Comparison of ENCODE assay signal across 22 mouse cellular contexts in genomic region chr6:6997226-6997946, GRCm38 (mm10). TPM values are rescaled to one million over a fixed set of nuclear protein-coding genes. Genes with fewer than 3 reads are reported as not detected.
DNase-seq lines count a peak whose midpoint lies in the region; ATAC-seq and TF ChIP-seq lines count a peak whose summit lies in the region.
"Had no signal": no experiment of that assay in that cellular context is flagged by ENCODE, and none has a peak within 500 bp of the region (broad histone marks: within the 10 kb centered on the region; RNA-seq: fewer than 3 reads in every experiment).

No protein-coding gene starts in this region.

- H3K9ac ChIP-seq in liver, adult 2 months (ENCODE audit: low read depth, low read length) = no peak overlapping the region
- H3K9ac ChIP-seq in intestine, embryonic 14.5 days (ENCODE audit: low read length) = no peak overlapping the region
- no peak overlapping the region for H3K9ac ChIP-seq in intestine, embryonic 15.5 days
- no peak overlapping the region for H3K9ac ChIP-seq in intestine, postnatal 0 days (ENCODE audit: low read depth, low read length)
- H3K9ac ChIP-seq: embryonic facial prominence, embryonic 12.5 days; forebrain, embryonic 12.5 days had no signal

- H3K79me2 ChIP-seq in liver, adult 2 months (ENCODE audit: control insufficient read depth, insufficient read depth, low read length) = no peaks in the 10 kb centered on the region

- H3K27me3 ChIP-seq in liver, adult 2 months (ENCODE audit: control insufficient read depth, insufficient read depth, low read length) = no peaks in the 10 kb centered on the region
- H3K27me3 ChIP-seq in intestine, embryonic 14.5 days (replicated peaks; ENCODE audit: control insufficient read depth, insufficient read depth, low read length) = no peaks in the 10 kb centered on the region
- H3K27me3 ChIP-seq in intestine, embryonic 15.5 days (replicated peaks) = no peaks in the 10 kb centered on the region
- H3K27me3 ChIP-seq in intestine, postnatal 0 days (replicated peaks; ENCODE audit: control insufficient read depth, insufficient read depth, low read length) = no peaks in the 10 kb centered on the region
- H3K27me3 ChIP-seq: embryonic facial prominence, embryonic 12.5 days; forebrain, embryonic 12.5 days had no signal

- H3K9me3 ChIP-seq in intestine, embryonic 14.5 days (ENCODE audit: control insufficient read depth, low read length) = no peaks in the 10 kb centered on the region
- no peaks in the 10 kb centered on the region for H3K9me3 ChIP-seq in intestine, embryonic 15.5 days
- no peaks in the 10 kb centered on the region for H3K9me3 ChIP-seq in intestine, postnatal 0 days (ENCODE audit: control insufficient read depth)
- H3K9me3 ChIP-seq: embryonic facial prominence, embryonic 10.5 days; embryonic facial prominence, embryonic 12.5 days; forebrain, embryonic 12.5 days had no signal

- ATAC-seq in intestine, embryonic 14.5 days (replicated peaks; ENCODE audit: low FRiP score, low TSS enrichment, low read depth) = peak; percentile 85
- ATAC-seq in intestine, embryonic 15.5 days = peak; percentile 97
- peak; percentile 97 for ATAC-seq in intestine, postnatal 0 days
- ATAC-seq in megakaryocyte, adult 5-6 weeks (ENCODE audit: poor library complexity, severe bottlenecking) = no peak
- ATAC-seq: activated CD4-positive, CD25-positive, alpha-beta regulatory T cell, adult 4 months; forebrain, embryonic 14.5 days; forebrain, embryonic 16.5 days had no signal

- H3K27ac ChIP-seq in liver, adult 2 months (replicated peaks; ENCODE audit: insufficient read depth, low read depth, low read length) = no peak overlapping the region
- H3K27ac ChIP-seq in intestine, embryonic 14.5 days (ENCODE audit: low read depth) = no peak overlapping the region
- H3K27ac ChIP-seq in intestine, embryonic 15.5 days = no peak overlapping the region
- peak overlapping the region; percentile 11; the same call in 1 of the 2 replicates for H3K27ac ChIP-seq in intestine, postnatal 0 days (ENCODE audit: low read depth, low read length)
- H3K27ac ChIP-seq: embryonic facial prominence, embryonic 10.5 days; embryonic facial prominence, embryonic 12.5 days; forebrain, embryonic 12.5 days had no signal

- TF ChIP-seq CTCF in liver, adult 2 months (IDR thresholded peaks at IDR 0.05; ENCODE audit: low read depth, low read length) = no peak
- no peak for TF ChIP-seq CTCF in intestine, postnatal 0 days (IDR thresholded peaks at IDR 0.05; ENCODE audit: low read depth)

- peak; percentile 80 for DNase-seq in liver, adult 2 months (ENCODE audit: extremely low read depth, low read depth, low spot score)
- no peak for DNase-seq in liver
- DNase-seq in intestine, embryonic 14.5 days (ENCODE audit: low spot score) = no peak
- no peak for DNase-seq in thymus, postnatal 10 days (ENCODE audit: low spot score in 2 of 2)
- no peak for DNase-seq in urinary bladder, postnatal 4 days (ENCODE audit: low spot score in 2 of 2)
- DNase-seq: adrenal gland, adult 8-10 months; adrenal gland, postnatal 14 days; adrenal gland, postnatal 36 days; cerebellum, adult 11-12 months; cerebellum, adult 2 months; cerebellum, adult 9-10 months; cerebellum, postnatal 10 days; cerebellum, postnatal 25 days had no signal

- no peaks in the 10 kb centered on the region for H3K36me3 ChIP-seq in liver, adult 2 months (ENCODE audit: control insufficient read depth, insufficient read depth, low read length)
- no peaks in the 10 kb centered on the region for H3K36me3 ChIP-seq in intestine, embryonic 14.5 days (ENCODE audit: control insufficient read depth, insufficient read depth, low read length)
- no peaks in the 10 kb centered on the region for H3K36me3 ChIP-seq in intestine, embryonic 15.5 days
- no peaks in the 10 kb centered on the region for H3K36me3 ChIP-seq in intestine, postnatal 0 days (ENCODE audit: control insufficient read depth, insufficient read depth)
- H3K36me3 ChIP-seq: embryonic facial prominence, embryonic 10.5 days; embryonic facial prominence, embryonic 12.5 days; forebrain, embryonic 12.5 days had no signal

- no peak overlapping the region for H3K4me2 ChIP-seq in intestine, embryonic 14.5 days (ENCODE audit: low read length)
- no peak overlapping the region; the same call in 1 of the 2 replicates for H3K4me2 ChIP-seq in intestine, embryonic 15.5 days (replicated peaks)
- H3K4me2 ChIP-seq in intestine, postnatal 0 days (replicated peaks; ENCODE audit: low read depth) = peak overlapping the region; percentile 3; the same call in 1 of the 2 replicates
- H3K4me2 ChIP-seq: embryonic facial prominence, embryonic 12.5 days; forebrain, embryonic 12.5 days had no signal

- no peak overlapping the region for H3K4me3 ChIP-seq in liver, adult 2 months (ENCODE audit: insufficient read depth, low read depth, low read length)
- H3K4me3 ChIP-seq in intestine, embryonic 14.5 days (ENCODE audit: low read depth, low read length) = no peak overlapping the region
- H3K4me3 ChIP-seq in intestine, embryonic 15.5 days (replicated peaks) = no peak overlapping the region
- no peak overlapping the region for H3K4me3 ChIP-seq in intestine, postnatal 0 days (ENCODE audit: low read depth, low read length)
- H3K4me3 ChIP-seq: embryonic facial prominence, embryonic 10.5 days; embryonic facial prominence, embryonic 12.5 days; forebrain, embryonic 12.5 days had no signal

- WGBS in liver, adult 2 months = 16% methylated on average over 4 of the region's 4 CpGs
- WGBS in intestine, embryonic 14.5 days = 63% methylated on average over 4 of the region's 4 CpGs
- 52% methylated on average over 4 of the region's 4 CpGs for WGBS in intestine, embryonic 15.5 days
- WGBS in intestine, postnatal 0 days = 37% methylated on average over 4 of the region's 4 CpGs

- peaks cover 8% of the 10 kb centered on the region; the same call in 1 of the 2 replicates for H3K4me1 ChIP-seq in liver, adult 2 months (ENCODE audit: control insufficient read depth, insufficient read depth, low read length)
- H3K4me1 ChIP-seq in intestine, embryonic 14.5 days (replicated peaks; ENCODE audit: control insufficient read depth, insufficient read depth, low read length) = no peaks in the 10 kb centered on the region
- H3K4me1 ChIP-seq in intestine, embryonic 15.5 days (replicated peaks) = no peaks in the 10 kb centered on the region
- no peaks in the 10 kb centered on the region for H3K4me1 ChIP-seq in intestine, postnatal 0 days (replicated peaks; ENCODE audit: control insufficient read depth, insufficient read depth, low read length)
- H3K4me1 ChIP-seq: embryonic facial prominence, embryonic 10.5 days; embryonic facial prominence, embryonic 12.5 days; forebrain, embryonic 12.5 days had no signal

- no peak for TF ChIP-seq POLR2A in liver, adult 2 months (IDR thresholded peaks at IDR 0.05; ENCODE audit: extremely low read depth, insufficient read depth, low read length)

RNA-seq across cellular contexts. Expression of gene Sdhaf3, which starts 41.6 kb away (rescaled TPM):
- 4.1 and 5.0 TPM in 2 replicates for total RNA-seq in liver, adult 2 months (2014; rRNA removed)
- polyA plus RNA-seq in liver, adult 2 months (2012; rRNA removed) = 0.66 and 0.78 TPM in 2 replicates
- polyA plus RNA-seq in intestine, embryonic 14.5 days (2014; fragmentation: Nextera tagmentation; extraction: Ambion mirVana) = 6.2 and 6.5 TPM in 2 replicates
- polyA plus RNA-seq in intestine, embryonic 15.5 days (2015; fragmentation: Nextera tagmentation; extraction: Ambion mirVana) = 5.8 and 6.1 TPM in 2 replicates
- 5.2 and 5.5 TPM in 2 replicates for polyA plus RNA-seq in intestine, postnatal 0 days (2015; fragmentation: Nextera tagmentation; extraction: Ambion mirVana)
- total RNA-seq in megakaryocyte, adult 5-6 weeks (2015) = 3.1 and 3.4 TPM in 2 replicates
- total RNA-seq in megakaryocyte, adult 5-6 weeks (2017) = 1.1 and 1.7 TPM in 2 replicates
